ENCODE assay signal across 23 mouse cellular contexts in the genomic region with DNA sequence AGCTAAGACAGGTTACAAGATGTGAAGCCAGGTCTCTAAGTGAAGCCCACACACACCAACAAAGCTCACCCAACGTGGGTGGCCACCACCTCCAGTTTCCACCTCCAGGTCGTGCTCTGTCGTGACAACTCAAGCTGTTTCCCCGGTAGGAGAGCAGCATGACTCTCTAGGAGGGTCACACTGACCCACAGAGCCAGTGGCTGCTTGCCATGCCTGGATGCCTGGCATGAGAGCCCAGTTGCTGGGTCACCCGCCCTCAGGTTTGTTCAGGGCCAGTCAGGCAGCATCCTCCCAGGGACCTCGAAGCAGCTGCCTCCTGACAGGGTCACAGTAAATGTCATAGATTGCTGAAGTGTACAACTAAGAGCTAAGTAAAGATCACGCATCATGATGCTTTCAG. TPM values are rescaled to one million over a fixed set of nuclear protein-coding genes. Genes with fewer than 3 reads are reported as not detected.
A peak's percentile ranks its signal among the peaks of the same experiment; 100 is the strongest.
DNase-seq lines count a peak whose midpoint lies in the region; TF ChIP-seq lines count a peak whose summit lies in the region.
"Had no signal": no experiment of that assay in that cellular context is flagged by ENCODE, and none has a peak within 500 bp of the region (broad histone marks: within the 10 kb centered on the region; RNA-seq: fewer than 3 reads in every experiment).

No protein-coding gene starts in this region.

- H3K9ac ChIP-seq in heart, adult 2 months (ENCODE audit: low read depth, low read length), result no peak overlapping the region
- H3K9ac ChIP-seq: heart, embryonic 15.5 days; hindbrain, embryonic 12.5 days; neural tube, embryonic 15.5 days had no signal

- WGBS in heart, adult 2 months, result 46% methylated on average over 7 of the region's 7 CpGs

- intact Hi-C loops in heart, adult 2 months (cut with DNase I), result no loop called here

- no peak for TF ChIP-seq EP300 in heart, adult 2 months (IDR thresholded peaks at IDR 0.05; ENCODE audit: insufficient read depth, low read depth, low read length)

- peak; percentile 4 for DNase-seq in adrenal gland, postnatal 10 days
- no peak for DNase-seq in adrenal gland, adult 8-10 months
- peak; percentile 5 to 19 for DNase-seq in heart, adult 2 months
- DNase-seq in heart, postnatal 4 days, result no peak
- DNase-seq in cerebellum, adult 18-20 months, result peak; percentile 64 to 66
- DNase-seq in cerebellum, postnatal 25 days, result peak; percentile 71 to 81
- DNase-seq in embryo, embryonic 10 days (ENCODE audit: low spot score), result no peak
- DNase-seq in Muller cell, postnatal 12 days (ENCODE audit: inconsistent ontology term), result no peak
- DNase-seq: kidney, adult 8-10 months; kidney, postnatal 25 days; lung, adult 18-20 months; midbrain, embryonic 14.5 days had no signal

- H3K79me2 ChIP-seq in heart, adult 2 months (replicated peaks; ENCODE audit: control insufficient read depth, insufficient read depth, low read length), result no peaks in the 10 kb centered on the region

- H3K4me1 ChIP-seq in heart, adult 2 months (ENCODE audit: control insufficient read depth, insufficient read depth, low read length), result no peaks in the 10 kb centered on the region
- H3K4me1 ChIP-seq: heart, embryonic 15.5 days; hindbrain, embryonic 12.5 days; megakaryocyte, embryonic 14.5 days; neural tube, embryonic 15.5 days had no signal

- no peak overlapping the region for H3K4me3 ChIP-seq in heart, adult 2 months
- H3K4me3 ChIP-seq: erythroblast, embryonic 14.5 days; heart, embryonic 15.5 days; hindbrain, embryonic 12.5 days; left cerebral cortex, adult 2 months; megakaryocyte, embryonic 14.5 days; neural tube, embryonic 15.5 days had no signal

- TF ChIP-seq POLR2A in heart, adult 2 months (IDR thresholded peaks at IDR 0.05; ENCODE audit: insufficient read depth, low read depth, low read length), result no peak

- no peaks in the 10 kb centered on the region for H3K27me3 ChIP-seq in heart, adult 2 months (ENCODE audit: control insufficient read depth, insufficient read depth, low read length)
- H3K27me3 ChIP-seq: heart, embryonic 15.5 days; hindbrain, embryonic 12.5 days; neural tube, embryonic 15.5 days had no signal

- H3K27ac ChIP-seq in heart, adult 2 months, result no peak overlapping the region
- H3K27ac ChIP-seq: heart, embryonic 15.5 days; hindbrain, embryonic 12.5 days; left cerebral cortex, adult 2 months; neural tube, embryonic 15.5 days had no signal

- TF ChIP-seq CTCF in heart, adult 2 months (IDR thresholded peaks at IDR 0.05), result no peak

- no peaks in the 10 kb centered on the region for H3K36me3 ChIP-seq in heart, adult 2 months (ENCODE audit: control insufficient read depth, insufficient read depth, low read length)
- H3K36me3 ChIP-seq: G1E; heart, embryonic 15.5 days; hindbrain, embryonic 12.5 days; neural tube, embryonic 15.5 days had no signal

RNA-seq across cellular contexts. Expression of gene Tmem266, which starts 34.1 kb away (rescaled TPM):
- 1 to 10 TPM; 1.4 to 1.5 TPM for total RNA-seq in adrenal gland, postnatal 10 days (2021)
- total RNA-seq in adrenal gland, adult 8-10 months (2022), result 1 to 10 TPM; 1.0 to 1.5 (median 1.1) TPM
- total RNA-seq in heart, adult 2 months (2021), result 1 to 10 TPM; 1.5 to 2.0 TPM
- 2.5 and 3.3 TPM in 2 replicates for polyA plus RNA-seq in heart, adult 2 months (2012; rRNA removed)
- total RNA-seq in heart, postnatal 4 days (2021), result under 1 TPM; 0.83 TPM
- total RNA-seq: common myeloid progenitor, adult 5-6 weeks; granulocyte monocyte progenitor cell, adult 5-6 weeks had no signal
- polyA plus RNA-seq: erythroblast, embryonic 14.5 days; inflammation-experienced regulatory T-cells, adult 6 months; liver, embryonic 11.5 days had no signal

RNA-seq across cellular contexts. Expression of gene Nrg4, which starts 34.2 kb away (rescaled TPM):
- total RNA-seq in adrenal gland, postnatal 10 days (2021), result 10 to 100 TPM; 33.3 to 38.9 TPM
- 10 to 100 TPM in 3 of 4 experiments, 1 to 10 TPM in 1; 6.7 to 19.3 (median 14.4) TPM for total RNA-seq in adrenal gland, adult 8-10 months (2022)
- total RNA-seq in heart, adult 2 months (2021), result 1 to 10 TPM; 1.5 to 2.3 TPM
- 3.9 and 7.6 TPM in 2 replicates for polyA plus RNA-seq in heart, adult 2 months (2012; rRNA removed)
- total RNA-seq in heart, postnatal 4 days (2021), result 1 to 10 TPM in 1 of 2 experiments, under 1 TPM in 1; 0.71 to 1.2 TPM
- polyA plus RNA-seq: G1E had no signal

Comparison
In these comparisons a context has a peak if more than half of its experiments do, and no peak if none do; other contexts are left out.
1. DNase-seq: peak in adrenal gland, postnatal 10 days (single experiment), heart, adult 2 months (2 of 2), cerebellum, adult 18-20 months (2 of 2) and cerebellum, postnatal 25 days (2 of 2); none in adrenal gland, adult 8-10 months (single experiment), heart, postnatal 4 days (single experiment), embryo, embryonic 10 days (single experiment) and Muller cell, postnatal 12 days (single experiment).